Mouse (Mus musculus) stomach, embryonic 16.5 days (tissue): Measurements from ENCODE around the gene Foxo1. TPM values are rescaled to one million over a fixed set of nuclear protein-coding genes. Genes with fewer than 3 reads are reported as not detected.

Experiments used
- ATAC-seq: fragments of 200-750 bp; cut with Nextera tagmentation; 2 replicates; pipeline ENCODE4 v1.8.0; 2017; ENCODE audit warnings: moderate number of reproducible peaks, moderate TSS enrichment; ENCODE audit not compliant: insufficient read depth, low FRiP score
- H3K27ac ChIP-seq: fragments of 300-500 bp; sonication (generic); 2 replicates; pipeline ENCODE4 v1.5.1; 2014; ENCODE audit warnings: low read length
- H3K27me3 ChIP-seq: fragments of 300-500 bp; sonication (generic); 2 replicates; pipeline ENCODE4 v1.6.1; 2014; ENCODE audit warnings: low read length, control low read depth, mixed read lengths; ENCODE audit not compliant: control insufficient read depth, insufficient read depth
- H3K36me3 ChIP-seq: fragments of 300-500 bp; sonication (generic); 2 replicates; pipeline ENCODE4 v1.6.1; 2014; ENCODE audit warnings: low read length; ENCODE audit not compliant: control insufficient read depth, insufficient read depth
- H3K4me1 ChIP-seq: fragments of 300-500 bp; sonication (generic); 2 replicates; pipeline ENCODE4 v1.6.1; 2014; ENCODE audit warnings: low read length, control low read depth, mixed read lengths; ENCODE audit not compliant: control insufficient read depth, insufficient read depth
- H3K4me2 ChIP-seq: fragments of 300-500 bp; sonication (generic); 2 replicates; pipeline ENCODE4 v1.6.1; 2014; ENCODE audit warnings: low read depth, low read length, mixed read lengths
- H3K4me3 ChIP-seq: fragments of 300-500 bp; sonication (generic); replicated peaks from 2 replicates; pipeline ENCODE4 v1.5.1; 2014; ENCODE audit warnings: mild to moderate bottlenecking, low read length
- H3K9ac ChIP-seq: fragments of 300-500 bp; sonication (generic); 2 replicates; pipeline ENCODE4 v1.6.1; 2014; ENCODE audit warnings: low read length
- H3K9me3 ChIP-seq: fragments of 300-500 bp; sonication (generic); replicated peaks from 2 replicates; pipeline ENCODE4 v1.6.1; 2016; ENCODE audit warnings: low read length, control low read depth; ENCODE audit not compliant: control insufficient read depth
- WGBS: fragments of 180-500 bp; shearing (Covaris S2); extraction: QIAGEN DNeasy Blood & Tissue Kit; methylation state at CpG from one replicate; pipeline ENCODE4 v1.1.7; 2014; 5-methylcytosine and 5-hydroxymethylcytosine counted together
- polyA plus RNA-seq: library from polyadenylated mRNA; unstranded; fragments of >200 nt; fragmentation: Nextera tagmentation; extraction: Ambion mirVana; gene quantifications from 2 replicates; pipeline ENCODE4 v1.2.1, GENCODE M21; 2015

Gene Foxo1
- polyA plus RNA-seq, 1 experiment from 2014 or later: 5.1 TPM

DNA sequence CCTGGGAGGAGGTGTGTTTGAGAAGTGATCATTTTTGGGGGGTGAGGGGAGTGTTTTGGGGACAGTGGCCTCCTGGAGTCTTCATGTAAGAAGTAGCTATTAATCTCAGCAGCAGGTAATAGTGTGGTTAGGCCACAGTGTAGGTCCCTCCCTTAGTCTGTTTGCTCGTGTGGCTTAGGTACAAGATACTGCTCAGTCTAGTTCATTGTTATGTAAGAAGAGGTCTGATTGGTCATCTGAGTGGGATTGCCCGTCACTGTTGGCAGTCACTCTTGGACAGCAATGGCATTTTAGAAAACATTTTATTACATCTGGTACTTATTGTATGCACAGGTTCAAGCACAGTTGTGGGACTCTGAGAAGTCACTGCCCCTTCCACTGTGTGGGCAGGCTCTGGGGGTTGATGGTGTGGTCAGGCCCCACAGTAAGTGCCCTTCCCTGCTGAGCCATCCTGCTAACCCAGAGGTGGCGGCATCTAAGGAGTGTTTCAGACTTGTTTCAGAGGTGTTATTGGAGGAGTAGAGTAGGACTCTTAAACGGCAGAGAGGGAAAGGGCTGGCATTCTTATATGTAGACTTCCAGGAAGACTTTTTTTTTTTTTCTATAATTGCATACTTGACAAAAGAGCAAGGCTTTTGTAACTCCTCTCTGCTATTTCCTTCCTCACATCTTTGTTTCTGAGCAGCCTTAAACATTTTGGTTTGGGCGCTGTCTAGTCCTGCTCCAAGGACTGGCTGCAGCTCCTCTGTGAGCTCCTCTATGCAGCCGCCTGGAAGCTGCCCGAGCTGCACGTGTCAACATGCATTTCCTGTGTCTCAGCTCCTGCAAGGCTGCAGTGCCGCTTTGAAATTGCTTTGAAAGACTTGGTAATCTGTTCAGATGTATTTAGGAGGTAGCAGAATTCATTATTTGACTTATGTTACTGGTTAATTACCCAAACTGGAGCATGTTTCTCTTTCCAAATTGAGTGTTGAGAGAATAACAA is 54.6 kb downstream of the Foxo1 start:
- H3K9me3 ChIP-seq: no peaks in the 10 kb centered on the region
- peak overlapping the region; percentile 56; the same call in 1 of the 2 replicates for H3K27ac ChIP-seq
- 23% methylated on average over 9 of the region's 9 CpGs for WGBS
- peaks cover 20% of the 10 kb centered on the region for H3K4me1 ChIP-seq
- H3K4me2 ChIP-seq: no peak overlapping the region
- no peaks in the 10 kb centered on the region for H3K36me3 ChIP-seq
- no peaks in the 10 kb centered on the region for H3K27me3 ChIP-seq
- H3K4me3 ChIP-seq: no peak overlapping the region
- ATAC-seq: peak; percentile 56; the same call in 1 of the 2 replicates
- H3K9ac ChIP-seq: no peak overlapping the region

DNA sequence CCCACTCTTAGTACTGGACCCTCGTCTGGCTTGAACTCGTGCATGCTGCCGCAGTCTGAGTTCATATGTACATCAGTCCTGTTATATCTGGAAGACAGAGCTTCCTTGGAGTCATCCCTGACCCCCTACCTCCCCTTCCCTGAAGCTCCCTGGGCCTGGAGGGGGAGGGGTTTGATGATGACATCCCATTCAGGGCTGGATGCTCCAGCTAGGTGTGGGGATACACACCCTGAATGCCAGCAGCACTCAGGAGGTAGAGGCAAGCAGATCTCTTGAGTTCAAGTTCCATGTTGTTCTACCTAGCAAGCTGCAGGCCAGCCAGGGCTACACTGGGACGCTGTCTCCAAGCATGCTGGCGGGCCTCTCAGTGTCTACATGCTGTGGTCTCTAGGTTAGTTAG is 56.9 kb downstream of the Foxo1 start:
- 94% methylated on average over 5 of the region's 5 CpGs for WGBS
- no peak overlapping the region for H3K4me2 ChIP-seq
- H3K9me3 ChIP-seq: no peaks in the 10 kb centered on the region
- H3K4me3 ChIP-seq: no peak overlapping the region
- ATAC-seq: no peak
- no peaks in the 10 kb centered on the region for H3K36me3 ChIP-seq
- no peak overlapping the region for H3K9ac ChIP-seq
- no peak overlapping the region for H3K27ac ChIP-seq
- H3K4me1 ChIP-seq: peaks cover 20% of the 10 kb centered on the region
- no peaks in the 10 kb centered on the region for H3K27me3 ChIP-seq

- H3K4me2 ChIP-seq: no peak overlapping the region
- no peak overlapping the region for H3K4me3 ChIP-seq
- H3K9ac ChIP-seq: no peak overlapping the region
- H3K4me1 ChIP-seq: peaks cover 20% of the 10 kb centered on the region
- no peak for ATAC-seq
- H3K9me3 ChIP-seq: no peaks in the 10 kb centered on the region
- no peaks in the 10 kb centered on the region for H3K27me3 ChIP-seq
- H3K36me3 ChIP-seq: no peaks in the 10 kb centered on the region
- WGBS: 62% methylated on average over 6 of the region's 6 CpGs
- H3K27ac ChIP-seq: no peak overlapping the region
Measured at GRCm38 (mm10) chr3:52326687-52327086, 58.6 kb downstream of the Foxo1 start.

GRCm38 (mm10) chr3:52327146-52327545 is 59.0 kb downstream of the Foxo1 start:
- no peak overlapping the region for H3K4me2 ChIP-seq
- H3K4me1 ChIP-seq: peaks cover 15% of the 10 kb centered on the region
- WGBS: 72% methylated on average over 13 of the region's 13 CpGs
- no peaks in the 10 kb centered on the region for H3K9me3 ChIP-seq
- ATAC-seq: no peak
- no peaks in the 10 kb centered on the region for H3K27me3 ChIP-seq
- H3K9ac ChIP-seq: no peak overlapping the region
- H3K27ac ChIP-seq: no peak overlapping the region
- H3K36me3 ChIP-seq: no peaks in the 10 kb centered on the region
- no peak overlapping the region for H3K4me3 ChIP-seq

DNA sequence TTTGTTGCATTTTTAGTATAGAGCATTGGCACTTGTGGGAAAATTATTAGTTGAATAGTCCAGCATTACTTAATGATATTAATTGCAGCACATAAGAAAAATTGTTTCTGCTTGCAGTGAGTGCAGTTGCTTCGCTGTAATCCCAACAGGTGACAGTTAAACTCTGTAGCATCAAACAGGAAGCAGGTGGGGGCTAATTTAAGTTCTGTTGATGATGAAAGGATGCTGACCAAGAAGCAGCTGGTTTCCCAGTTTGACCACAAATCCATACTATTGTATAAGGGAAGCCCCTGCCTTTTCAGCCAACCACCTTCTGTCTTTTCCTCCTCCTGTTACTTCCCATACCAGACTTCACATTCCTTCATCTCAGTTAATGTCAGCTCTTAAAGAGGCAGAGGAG is 63.6 kb downstream of the Foxo1 start:
- ATAC-seq: no peak
- 76% methylated on average over 1 of the region's 1 CpGs for WGBS
- H3K27me3 ChIP-seq: no peaks in the 10 kb centered on the region
- no peaks in the 10 kb centered on the region for H3K36me3 ChIP-seq
- H3K4me2 ChIP-seq: no peak overlapping the region
- H3K27ac ChIP-seq: no peak overlapping the region
- H3K4me3 ChIP-seq: no peak overlapping the region
- no peak overlapping the region for H3K9ac ChIP-seq
- no peaks in the 10 kb centered on the region for H3K9me3 ChIP-seq
- H3K4me1 ChIP-seq: 0 out of 2 replicates have a peak, but pooled peaks cover 5% of the 10 kb centered on the region

- Histone ChIP-seq H3K36me3 (no peaks in the 10 kb centered on the region), H3K4me3 (no peak overlapping the region), H3K4me1 (peaks cover 25% of the 10 kb centered on the region), H3K27me3 (no peaks in the 10 kb centered on the region), H3K4me2 (no peak overlapping the region), H3K27ac (no peak overlapping the region), H3K9ac (no peak overlapping the region), H3K9me3 (no peaks in the 10 kb centered on the region)
- WGBS: 28% methylated on average over 4 of the region's 4 CpGs
- no peak for ATAC-seq
Measured at GRCm38 (mm10) chr3:52338761-52339160, 70.6 kb downstream of the Foxo1 start.

DNA sequence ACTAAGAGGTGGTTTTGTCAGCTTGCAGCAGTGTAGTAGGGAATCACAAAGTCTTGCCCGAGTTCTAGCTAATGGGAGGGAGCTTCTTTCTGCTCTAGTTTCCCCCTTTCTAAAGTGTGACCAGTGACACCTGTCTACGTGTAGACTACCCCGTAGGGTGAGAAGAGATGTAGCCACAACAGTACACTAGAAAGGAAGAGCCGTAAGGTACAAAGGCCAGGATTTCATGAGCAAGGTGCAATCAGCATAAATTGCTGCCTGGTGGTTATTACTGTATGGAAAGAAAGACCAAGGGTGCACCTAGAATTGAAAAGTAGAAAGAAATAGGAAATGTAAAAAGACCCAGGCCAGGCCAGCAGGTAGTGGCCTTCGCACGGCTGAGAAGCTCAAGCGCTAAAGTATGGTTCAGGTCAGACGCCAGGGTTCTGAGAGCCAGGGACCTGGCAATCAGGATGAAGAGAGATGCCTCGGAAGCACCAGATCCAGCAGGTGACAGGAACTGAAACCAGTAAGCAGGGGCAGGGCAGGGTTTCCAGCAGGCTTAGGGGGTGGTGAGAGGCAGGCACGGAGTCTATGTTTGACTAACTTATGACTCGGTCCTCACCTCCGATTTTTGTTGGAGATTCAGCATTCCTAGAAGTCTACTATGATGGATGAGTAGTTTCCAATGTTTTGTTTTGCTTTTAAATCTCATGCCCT is 72.3 kb downstream of the Foxo1 start:
- Histone ChIP-seq H3K9ac (no peak overlapping the region), H3K4me1 (peaks cover 25% of the 10 kb centered on the region), H3K4me2 (no peak overlapping the region), H3K4me3 (no peak overlapping the region), H3K27ac (no peak overlapping the region), H3K27me3 (no peaks in the 10 kb centered on the region), H3K9me3 (no peaks in the 10 kb centered on the region), H3K36me3 (peaks cover 3% of the 10 kb centered on the region)
- no peak for ATAC-seq
- 71% methylated on average over 12 of the region's 12 CpGs for WGBS

DNA sequence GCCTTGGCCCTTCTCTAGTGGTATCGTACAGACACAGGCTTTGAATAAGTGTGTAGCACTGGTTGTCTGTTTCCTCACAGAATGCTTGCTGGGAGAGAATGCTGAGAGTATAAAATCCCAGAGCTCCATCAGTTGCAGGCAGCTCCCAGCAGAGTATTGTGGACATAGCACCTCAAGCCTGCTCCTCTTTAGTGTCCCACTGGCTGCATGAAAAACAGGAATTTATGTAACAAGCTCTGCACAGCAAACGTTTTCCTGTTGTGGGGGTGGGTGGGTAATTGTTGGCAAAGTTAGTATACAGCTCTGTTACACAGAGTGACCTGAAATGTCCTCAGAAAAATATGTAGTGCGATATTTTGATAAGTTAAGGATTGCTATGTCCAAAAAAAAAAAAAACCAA is 74.1 kb downstream of the Foxo1 start:
- Histone ChIP-seq H3K36me3 (peaks cover 9% of the 10 kb centered on the region), H3K27ac (no peak overlapping the region), H3K4me3 (no peak overlapping the region), H3K4me1 (peaks cover 25% of the 10 kb centered on the region), H3K4me2 (no peak overlapping the region), H3K9me3 (no peaks in the 10 kb centered on the region), H3K9ac (no peak overlapping the region), H3K27me3 (no peaks in the 10 kb centered on the region)
- no peak for ATAC-seq
- 51% methylated on average over 3 of the region's 3 CpGs for WGBS

DNA sequence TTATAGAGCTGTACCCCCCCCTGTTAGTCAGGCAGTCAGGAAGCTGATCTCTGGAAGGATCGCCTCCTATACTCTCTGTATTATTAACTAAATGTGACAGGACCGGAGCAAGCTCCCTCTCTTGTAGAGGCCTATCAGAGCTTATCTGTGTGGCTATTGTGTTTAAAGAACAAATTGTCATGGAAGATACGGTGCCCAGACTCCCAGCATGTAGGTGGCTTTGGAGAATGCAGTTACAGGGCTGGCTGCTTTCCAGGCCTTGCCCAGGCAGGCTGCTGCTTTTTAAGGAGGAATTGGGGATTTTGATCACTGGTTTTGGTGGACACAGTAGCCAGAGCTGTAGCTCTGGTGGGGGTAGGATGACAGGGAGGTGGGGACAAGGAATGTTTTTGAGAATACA is 74.7 kb downstream of the Foxo1 start:
- Histone ChIP-seq H3K36me3 (peaks cover 9% of the 10 kb centered on the region), H3K4me3 (no peak overlapping the region), H3K9me3 (no peaks in the 10 kb centered on the region), H3K9ac (no peak overlapping the region), H3K4me2 (no peak overlapping the region), H3K4me1 (peaks cover 27% of the 10 kb centered on the region), H3K27me3 (no peaks in the 10 kb centered on the region), H3K27ac (peak overlapping the region; percentile 58; the same call in 1 of the 2 replicates)
- ATAC-seq: no peak; the same call in 1 of the 2 replicates
- 31% methylated on average over 3 of the region's 3 CpGs for WGBS
